Mouse (Mus musculus) cerebellum, postnatal 14 days (tissue): ENCODE data around the gene Serpinf1.
"Not testable (repeated sequence)": the region's sequence is repeated elsewhere in the genome, so short reads cannot be mapped to it uniquely, and the experiment has no call there.

Source experiments
- DNase-seq, 2 experiments: peaks; one replicate each; pipeline ENCODE4 v3.0.0; 2021; ENCODE audit warnings: mixed read lengths in 2 of 2

Gene Serpinf1

GRCm38 (mm10) chr11:75422013-75422792 lies at the start of gene Serpinf1:
TSS of gene Serpinf1 (minus strand) at chr11:75422701.
- DNase-seq = no peak

- DNase-seq = no peak
Measured at GRCm38 (mm10) chr11:75470675-75471074, 48.2 kb upstream of the Serpinf1 start.

- DNase-seq = no peak
Measured at GRCm38 (mm10) chr11:75469261-75469660, 46.8 kb upstream of the Serpinf1 start.

- DNase-seq = no peak
Measured at GRCm38 (mm10) chr11:75468410-75468809, 45.9 kb upstream of the Serpinf1 start.

GRCm38 (mm10) chr11:75467512-75468215 lies 45.2 kb upstream of the Serpinf1 start:
- no peak for DNase-seq

- DNase-seq = no peak
Measured at GRCm38 (mm10) chr11:75466731-75467505, 44.4 kb upstream of the Serpinf1 start.

GRCm38 (mm10) chr11:75465051-75465450 lies 42.5 kb upstream of the Serpinf1 start:
- no peak for DNase-seq

GRCm38 (mm10) chr11:75464417-75464816 lies 41.9 kb upstream of the Serpinf1 start:
- DNase-seq = no peak

- DNase-seq = no peak
Measured at GRCm38 (mm10) chr11:75463624-75464023, 41.1 kb upstream of the Serpinf1 start.

- DNase-seq = peak; percentile 50 to 74
Measured at GRCm38 (mm10) chr11:75462865-75463336, 40.4 kb upstream of the Serpinf1 start.

GRCm38 (mm10) chr11:75462253-75462783 lies 39.8 kb upstream of the Serpinf1 start:
- peak; percentile 56 to 72 for DNase-seq

- no peak for DNase-seq
Measured at GRCm38 (mm10) chr11:75461743-75462252, 39.3 kb upstream of the Serpinf1 start.

- DNase-seq = peak; percentile 99
Measured at GRCm38 (mm10) chr11:75460844-75461742, 38.6 kb upstream of the Serpinf1 start, which contains the start of gene Tlcd2. TSS of gene Tlcd2 (plus strand) at chr11:75461715.

- peak; percentile 92 to 93 for DNase-seq
Measured at GRCm38 (mm10) chr11:75460103-75460843, 37.8 kb upstream of the Serpinf1 start.

GRCm38 (mm10) chr11:75459751-75460102 lies 37.2 kb upstream of the Serpinf1 start:
- DNase-seq = no peak

- no peak for DNase-seq
Measured at GRCm38 (mm10) chr11:75459141-75459711, 36.7 kb upstream of the Serpinf1 start.

GRCm38 (mm10) chr11:75458628-75459041 lies 36.1 kb upstream of the Serpinf1 start:
- no peak for DNase-seq

- peak; percentile 51 to 69 for DNase-seq
Measured at GRCm38 (mm10) chr11:75458169-75458568, 35.7 kb upstream of the Serpinf1 start.

- no peak for DNase-seq
Measured at GRCm38 (mm10) chr11:75456440-75456871, 34.0 kb upstream of the Serpinf1 start.

GRCm38 (mm10) chr11:75455971-75456370 lies 33.5 kb upstream of the Serpinf1 start:
- not testable (repeated sequence) for DNase-seq
